Mouse (Mus musculus) heart, postnatal 25 days (tissue): ENCODE measurements at regions not wholly inside any gene's neighbourhood (a gene's known extent, or its start where the extent isn't known, plus 50 kb on each side); places are given as distances from the start of the nearest gene placed in this dataset.

Experiments
- DNase-seq: peaks from one replicate; pipeline ENCODE4 v3.0.0; 2022; ENCODE audit warnings: low spot score
- intact Hi-C: fragments of 180-260 bp; cut with DNase I; formaldehyde crosslinking; loops from one replicate; pipeline ENCODE4 v1.15.1; 2025

DNA sequence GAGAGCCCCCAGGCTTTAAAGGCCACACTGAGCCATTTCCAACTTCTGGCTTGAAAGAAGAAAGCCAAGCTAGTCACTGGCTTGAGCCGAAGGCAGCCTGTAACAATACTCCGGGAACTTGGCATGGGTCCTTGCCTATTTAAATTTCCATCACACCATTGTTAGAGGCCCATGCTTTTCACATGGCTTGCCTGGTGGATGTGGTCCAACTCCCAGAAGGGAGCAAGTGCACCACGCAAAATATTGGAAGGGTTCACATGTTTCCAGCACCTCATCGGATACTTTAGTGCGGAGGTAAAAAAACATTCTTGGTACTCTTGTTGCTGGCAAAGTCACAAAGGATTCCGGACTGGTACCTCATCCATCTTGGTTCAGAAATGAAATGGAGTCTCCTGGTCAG lies 426.8 kb upstream of the Gm765 start:
- intact Hi-C loops = no loop called here
- DNase-seq = no peak

DNA sequence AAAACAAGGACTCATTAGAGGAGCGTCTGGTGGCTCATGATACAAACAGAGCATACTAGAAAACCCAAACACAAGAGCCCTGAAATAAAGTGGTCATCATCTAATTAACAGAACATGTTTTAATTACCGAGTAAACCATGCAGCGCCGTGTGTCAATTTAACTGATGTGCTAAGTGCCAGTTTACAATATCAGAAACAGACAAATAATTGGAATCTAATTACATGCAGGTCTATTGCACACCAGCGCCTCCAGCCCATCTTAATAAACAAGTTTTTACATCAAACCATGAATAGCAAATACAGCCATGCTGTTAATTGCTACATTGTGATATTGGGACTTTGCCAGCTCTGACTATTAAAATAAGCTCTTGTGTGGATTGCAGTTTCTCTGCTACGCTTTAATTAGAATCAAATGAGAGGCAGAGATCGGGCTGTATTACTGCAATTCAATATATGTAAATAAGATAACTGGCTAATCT lies 425.3 kb upstream of the Gm765 start:
- DNase-seq = no peak
- intact Hi-C loops = no loop called here

DNA sequence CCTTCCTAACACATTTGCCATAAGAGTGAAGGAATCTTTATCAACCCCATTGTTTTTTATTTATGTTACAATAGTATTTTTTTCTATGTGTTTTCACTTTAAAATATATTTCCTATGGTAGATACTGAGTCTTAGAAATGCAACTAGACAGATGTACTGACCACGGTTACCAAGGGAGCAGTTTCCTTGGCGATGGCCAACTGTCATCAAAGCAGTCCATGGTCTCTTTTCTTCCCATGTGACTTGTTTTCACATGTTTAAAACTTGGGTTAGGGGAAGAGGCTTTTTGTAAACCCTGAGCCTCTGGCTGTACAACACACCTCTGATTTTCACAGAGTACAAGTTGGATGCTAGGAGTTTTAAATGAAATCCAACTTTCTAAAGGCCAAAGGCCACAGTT lies 411.9 kb upstream of the Gm765 start:
- intact Hi-C loops = no loop called here
- no peak for DNase-seq

DNA sequence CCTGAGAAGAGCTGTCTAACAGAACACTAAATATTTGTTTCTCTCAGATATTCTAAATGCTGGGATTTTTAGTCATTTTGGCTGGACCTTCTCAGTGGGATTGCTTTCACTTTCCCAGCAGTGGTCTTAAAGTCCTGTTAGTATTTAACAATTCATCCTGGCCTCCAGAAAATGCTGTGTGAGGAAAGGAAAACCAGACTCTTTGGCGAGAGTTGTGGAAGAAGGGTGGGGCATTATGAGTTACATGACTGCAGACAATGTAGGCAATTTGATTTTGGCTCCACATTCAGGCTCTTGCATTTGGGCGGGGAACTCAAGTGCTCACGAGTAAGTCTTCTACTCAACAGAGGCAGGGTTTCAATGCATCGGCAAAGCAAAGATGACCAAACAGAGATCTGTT lies 406.1 kb upstream of the Gm765 start:
- intact Hi-C loops = no loop called here
- DNase-seq = no peak

DNA sequence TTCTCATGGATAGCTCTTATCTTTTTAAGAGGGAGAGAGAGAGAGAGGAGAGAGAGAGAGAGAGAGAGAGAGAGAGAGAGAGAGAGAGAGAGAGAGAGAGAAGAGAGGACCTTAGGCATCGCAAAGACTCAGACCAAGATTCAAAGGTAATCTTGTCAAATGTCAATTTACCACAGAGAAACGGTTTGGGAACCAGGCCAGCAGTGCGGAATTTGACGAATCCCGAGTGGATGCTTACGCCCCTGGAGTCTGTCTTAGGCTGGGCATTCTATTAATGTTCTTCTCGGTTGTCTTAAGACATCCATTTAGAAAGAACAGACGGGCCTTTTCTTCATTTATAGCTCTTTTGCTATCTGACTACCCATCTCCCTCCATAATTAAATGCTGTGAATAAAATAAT lies 404.4 kb upstream of the Gm765 start:
- intact Hi-C loops = no loop called here

DNA sequence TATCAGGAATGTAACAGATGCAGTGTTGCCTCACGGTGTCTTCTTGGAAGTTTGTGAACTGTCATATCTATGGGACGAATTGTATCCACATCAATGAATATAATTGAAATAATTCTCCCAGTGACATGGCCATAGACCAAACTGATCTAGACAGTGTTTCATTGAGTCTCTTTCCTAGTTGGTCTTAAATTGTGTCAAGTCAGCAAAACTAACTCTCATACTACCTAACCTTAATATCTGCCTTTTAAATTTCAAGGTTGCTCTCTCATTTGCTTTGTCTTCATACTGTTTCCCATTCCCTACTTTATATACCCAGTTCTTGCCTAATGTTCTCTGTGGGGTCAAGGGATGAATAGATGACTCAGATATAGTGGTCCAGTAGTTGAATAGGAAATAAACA lies 397.9 kb upstream of the Gm765 start:
- DNase-seq = no peak
- intact Hi-C loops = no loop called here

More for the DNA sequence above, 404.4 kb upstream of the Gm765 start:
- no peak for DNase-seq

DNA sequence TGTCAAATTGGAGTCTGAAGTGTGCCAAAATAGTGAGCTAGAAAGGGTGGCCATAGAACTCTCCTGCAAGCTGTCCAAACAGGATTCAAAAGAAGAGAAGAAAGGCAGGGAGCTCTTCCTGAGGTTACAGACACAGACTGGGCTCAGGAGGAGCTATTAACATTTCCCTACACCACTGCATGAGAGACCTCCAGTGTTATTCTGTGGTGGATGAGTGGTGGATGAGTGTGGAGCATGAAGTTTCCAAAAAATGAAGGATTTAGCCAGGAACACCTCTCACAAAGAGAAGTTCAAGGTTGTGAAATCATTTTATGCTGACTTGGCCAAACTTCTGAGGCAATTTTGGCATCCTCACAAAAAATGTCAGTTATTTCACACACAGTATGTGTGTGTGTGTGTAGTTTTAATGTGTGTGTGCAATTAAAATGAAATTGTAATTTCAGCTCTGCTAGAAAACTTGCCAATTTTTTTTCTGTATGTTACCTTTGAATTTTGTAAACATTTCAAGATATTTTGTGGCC lies 388.5 kb upstream of the Gm765 start:
- no peak for DNase-seq
- intact Hi-C loops = no loop called here

DNA sequence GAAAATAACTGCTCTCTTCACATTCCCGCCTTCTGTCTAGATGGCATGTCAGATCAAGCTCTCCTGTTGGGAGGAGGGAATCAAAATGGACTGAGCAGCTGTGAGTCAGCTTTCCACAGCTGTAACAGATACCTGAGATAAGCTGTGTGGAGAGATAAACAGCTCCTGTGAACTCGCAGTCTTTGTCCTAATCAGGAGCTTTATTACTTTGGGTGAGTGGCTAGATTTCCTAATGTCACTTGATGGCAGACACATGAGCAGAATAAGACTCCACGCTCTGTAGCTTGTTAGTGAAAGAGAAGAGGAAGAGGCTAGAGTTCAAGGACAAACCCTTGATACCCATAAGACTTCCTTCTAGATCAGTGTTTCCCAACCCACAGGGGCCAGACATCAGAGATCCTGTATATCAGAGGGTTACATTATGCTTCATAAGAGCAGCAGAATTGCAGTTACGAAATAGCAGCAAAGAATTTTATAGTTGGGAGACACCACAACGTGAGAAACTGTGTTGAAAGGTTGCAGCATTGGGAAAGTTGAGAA lies 384.1 kb upstream of the Gm765 start:
- DNase-seq = no peak
- intact Hi-C loops = no loop called here

DNA sequence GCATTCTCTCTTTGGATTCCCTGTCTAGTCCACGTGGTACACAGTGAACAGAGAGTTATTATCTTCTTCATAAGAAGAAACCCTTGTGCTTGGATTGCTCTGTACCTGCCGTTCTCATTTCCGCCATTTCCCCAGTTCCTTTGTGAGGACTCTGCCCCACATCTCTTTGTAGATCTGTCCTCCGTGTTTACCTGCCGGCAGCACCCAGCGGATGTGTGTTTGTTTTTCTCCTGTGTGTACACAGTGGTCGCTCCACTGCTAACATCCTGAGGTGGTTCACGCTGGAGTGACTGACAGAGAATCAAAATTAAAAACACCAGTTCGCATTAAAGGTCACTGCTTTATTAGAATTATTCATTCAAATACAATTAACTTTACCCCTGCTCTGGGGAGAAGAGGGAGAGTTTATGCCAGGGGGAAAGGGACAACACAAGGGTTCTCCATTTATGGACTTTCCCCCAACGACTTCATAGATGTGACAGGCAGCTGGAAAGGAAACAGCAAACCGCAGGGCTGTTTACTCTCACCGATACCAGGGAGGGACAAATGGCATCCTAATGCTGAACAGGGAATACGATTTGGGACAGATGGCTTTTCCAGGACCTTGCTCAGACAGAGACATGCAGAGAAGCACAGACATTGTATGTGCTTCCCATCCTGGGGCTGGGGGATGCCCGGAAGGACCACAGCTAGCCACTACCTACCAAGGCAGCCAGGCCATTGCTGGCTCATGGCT lies 362.5 kb upstream of the Gm765 start:
- intact Hi-C loops = no loop called here
- DNase-seq = no peak

DNA sequence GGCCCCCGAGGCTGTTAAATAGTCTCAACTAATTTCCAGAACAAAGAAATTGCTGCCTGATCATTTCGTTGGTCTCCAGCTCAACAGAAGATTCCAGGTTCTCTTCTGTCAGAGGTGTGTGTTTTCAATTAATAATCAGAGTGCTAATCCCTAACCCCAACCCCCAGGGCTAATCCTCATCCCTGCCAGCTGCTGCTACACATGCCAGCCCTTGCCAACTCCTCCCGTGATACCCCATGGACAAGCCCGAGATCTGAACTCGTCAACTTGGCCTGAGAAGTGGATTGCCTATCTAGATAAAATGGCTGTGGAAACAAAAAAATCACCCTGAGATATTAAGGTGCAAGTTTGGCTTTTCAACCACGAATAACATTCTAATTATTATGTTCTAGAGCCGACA lies 355.0 kb upstream of the Gm765 start:
- no peak for DNase-seq
- intact Hi-C loops = no loop called here

DNA sequence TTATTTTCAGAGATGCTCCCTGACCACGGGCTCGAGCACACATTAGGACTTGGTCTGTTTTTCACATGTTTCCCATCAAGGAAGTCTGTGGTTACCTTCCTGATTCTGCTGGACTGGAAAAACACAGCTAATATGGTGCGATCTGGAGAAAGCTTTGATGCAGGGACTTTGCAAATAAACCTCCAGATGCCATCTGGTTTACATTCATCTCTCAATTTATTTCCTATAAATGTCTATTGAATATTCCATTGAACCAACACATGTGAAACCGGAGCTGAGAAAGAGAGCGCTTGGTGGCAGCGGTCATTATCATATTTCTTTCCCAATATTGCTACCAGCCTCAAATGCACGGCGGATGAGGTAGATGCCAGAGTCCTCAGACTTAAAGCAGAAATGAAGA lies 350.9 kb upstream of the Gm765 start:
- DNase-seq = no peak
- intact Hi-C loops = no loop called here

DNA sequence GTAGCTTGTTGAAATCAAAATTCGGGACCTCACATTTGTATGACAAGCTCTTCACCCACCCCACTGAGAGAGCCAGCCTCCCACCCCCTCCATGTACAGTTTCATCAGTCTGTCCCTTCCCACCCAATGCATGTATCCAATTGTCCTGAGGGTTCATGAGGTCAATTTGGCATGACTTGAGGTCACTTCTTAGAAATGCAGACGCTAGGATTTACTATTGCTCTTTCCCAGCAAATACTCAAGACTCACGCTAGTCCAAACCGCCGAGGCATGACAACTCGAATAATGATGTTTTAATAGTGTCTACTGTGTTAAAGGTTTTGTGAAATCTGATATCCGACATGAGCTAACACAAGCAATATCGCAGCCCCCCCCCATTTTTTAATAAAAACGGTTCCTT lies 347.6 kb upstream of the Gm765 start:
- intact Hi-C loops = no loop called here
- no peak for DNase-seq

DNA sequence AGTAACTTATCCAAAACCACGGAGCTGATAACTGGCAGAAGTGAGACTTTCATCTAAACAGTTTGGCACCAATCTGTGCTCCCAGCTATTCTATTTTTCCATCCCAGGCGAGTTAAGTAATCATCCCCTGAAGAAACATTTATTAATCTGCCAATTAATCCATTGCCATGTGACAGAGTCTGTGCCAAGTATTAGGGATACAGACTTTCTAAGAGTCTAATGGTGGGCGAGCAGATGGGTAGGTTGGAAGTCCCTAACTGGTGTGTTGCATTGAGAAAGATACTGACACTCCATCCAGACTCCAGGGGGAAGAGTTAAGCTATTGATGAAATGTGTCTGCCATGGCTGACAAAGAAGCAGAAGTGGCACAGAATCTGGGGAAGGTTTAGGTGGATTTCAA lies 346.8 kb upstream of the Gm765 start:
- no peak for DNase-seq
- intact Hi-C loops = no loop called here

DNA sequence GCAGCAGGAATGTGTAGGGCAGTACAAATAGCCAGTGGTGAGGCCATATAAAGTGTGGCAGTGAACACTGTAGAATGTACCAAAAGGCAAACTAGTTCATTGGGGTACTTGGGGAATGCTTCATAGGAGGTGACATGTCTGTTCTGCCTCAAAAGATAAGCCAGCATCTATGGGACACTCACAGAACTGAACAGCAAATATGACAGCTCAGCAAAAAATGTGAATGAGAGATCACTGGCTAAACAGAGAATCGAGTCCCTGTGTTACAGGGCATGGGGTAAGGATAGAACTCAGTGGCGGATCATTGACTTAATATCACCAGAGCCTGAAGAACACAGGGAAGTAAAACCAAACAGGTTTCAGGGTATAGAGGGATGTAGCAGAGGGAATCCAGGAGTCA lies 346.1 kb upstream of the Gm765 start:
- DNase-seq = no peak
- intact Hi-C loops = no loop called here

DNA sequence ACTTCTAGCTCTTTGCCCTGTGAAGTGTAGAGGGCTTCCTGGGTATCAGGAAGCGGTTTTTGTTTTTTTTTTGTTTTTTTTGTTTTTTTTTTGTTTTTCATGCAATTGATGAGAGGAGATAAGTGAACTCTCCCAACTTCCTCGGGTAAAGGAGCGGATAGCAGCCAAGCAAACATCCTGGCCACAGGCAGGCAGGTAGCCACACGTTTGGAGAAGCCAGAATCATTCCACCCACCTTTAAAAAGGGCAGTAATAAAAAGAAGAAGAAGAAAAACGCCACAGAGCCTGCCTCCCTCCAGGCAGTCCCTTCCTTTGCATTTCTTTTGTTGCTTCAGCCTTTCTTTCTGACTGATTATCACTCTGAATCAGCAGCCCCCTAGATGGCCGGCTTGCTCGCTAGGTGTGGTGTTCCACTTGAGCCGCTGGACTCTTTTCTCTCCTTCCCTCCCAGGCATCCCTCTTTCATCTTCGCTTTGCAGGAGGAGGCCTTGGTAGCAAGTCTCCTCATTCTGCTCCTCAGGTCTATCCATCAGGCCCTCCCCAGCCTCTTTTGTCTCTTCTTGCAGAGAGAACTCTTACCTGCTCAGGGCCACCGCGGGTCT lies 323.9 kb upstream of the Gm765 start:
- intact Hi-C loops = no loop called here

DNA sequence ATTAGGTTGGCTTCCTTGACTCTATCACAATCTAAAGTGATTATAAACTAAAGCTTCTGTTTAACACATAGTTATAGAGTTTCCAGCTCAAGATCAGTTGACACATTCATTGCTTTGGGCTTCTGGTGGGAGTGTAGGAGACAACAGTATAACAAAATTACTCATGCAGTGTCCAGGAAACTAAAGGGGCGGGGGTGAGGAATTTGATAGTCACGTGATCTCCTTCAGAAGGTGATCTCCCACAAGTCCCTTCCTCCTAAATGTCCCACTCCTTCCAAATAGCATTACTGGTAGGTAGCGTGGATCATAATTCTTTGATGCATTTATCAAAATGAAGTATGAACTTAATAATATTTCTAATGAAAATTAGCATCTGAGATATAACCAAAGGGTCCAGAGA lies 309.3 kb upstream of the Gm765 start:
- intact Hi-C loops = no loop called here
- DNase-seq = no peak

More for the DNA sequence above, 323.9 kb upstream of the Gm765 start:
- DNase-seq = no peak

DNA sequence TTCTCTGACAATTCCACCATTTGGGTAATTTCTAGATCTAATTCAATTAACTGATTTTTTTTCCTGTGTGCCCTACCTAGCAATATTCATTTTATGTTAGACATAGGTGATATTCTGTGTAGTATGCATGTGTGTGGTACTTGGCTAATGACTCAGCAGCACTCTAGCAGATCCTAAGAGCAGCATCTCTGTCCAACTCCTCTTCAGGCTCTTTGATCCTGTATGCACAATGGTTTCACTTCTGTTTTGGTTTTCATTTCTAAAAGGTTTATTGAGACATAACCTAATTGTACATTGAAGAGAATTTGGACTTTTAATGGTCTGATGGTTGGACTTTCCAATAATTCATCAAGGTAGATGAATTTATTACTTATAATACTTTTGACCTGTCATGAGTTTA lies 308.8 kb upstream of the Gm765 start:
- intact Hi-C loops = no loop called here

DNA sequence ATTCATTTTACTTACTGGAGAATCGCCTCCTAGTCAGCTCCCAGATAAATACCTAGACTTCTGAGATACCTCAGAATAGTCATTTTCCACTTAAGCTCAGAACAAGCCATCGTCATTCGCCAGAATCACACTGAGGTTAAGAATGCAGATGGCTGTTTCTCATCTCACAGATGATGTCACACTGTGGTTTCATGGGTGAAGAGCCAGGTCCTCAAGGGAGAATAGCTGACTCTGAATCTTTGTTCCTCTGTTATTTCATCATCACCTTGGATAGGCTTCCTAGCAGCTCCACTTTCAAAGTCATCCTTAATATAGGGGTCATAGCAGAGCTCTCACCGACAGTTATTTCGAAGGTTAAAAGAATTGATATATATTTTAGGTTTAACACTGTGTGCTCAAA lies 297.8 kb upstream of the Gm765 start:
- intact Hi-C loops = no loop called here
- DNase-seq = no peak

More for the DNA sequence above, 308.8 kb upstream of the Gm765 start:
- DNase-seq = no peak

DNA sequence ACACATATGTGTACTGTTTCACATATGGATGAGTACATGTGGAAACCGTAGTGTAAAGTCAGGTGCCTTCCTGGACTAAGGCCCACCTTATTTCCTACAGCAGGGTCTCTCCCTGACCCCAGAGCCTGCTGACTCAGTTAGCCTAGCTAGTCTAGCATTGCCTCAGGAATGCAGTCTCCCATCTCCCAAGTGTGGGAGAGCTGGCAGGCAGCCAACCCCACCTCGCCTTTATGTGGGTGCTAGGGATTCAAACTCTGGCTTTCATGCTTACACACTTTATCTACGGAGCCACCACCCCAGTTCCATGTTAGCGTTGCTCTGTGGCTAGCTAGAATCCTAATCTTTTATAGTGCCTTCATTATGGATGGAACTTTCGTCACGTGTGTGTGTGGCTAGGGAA lies 293.3 kb upstream of the Gm765 start:
- intact Hi-C loops = no loop called here

DNA sequence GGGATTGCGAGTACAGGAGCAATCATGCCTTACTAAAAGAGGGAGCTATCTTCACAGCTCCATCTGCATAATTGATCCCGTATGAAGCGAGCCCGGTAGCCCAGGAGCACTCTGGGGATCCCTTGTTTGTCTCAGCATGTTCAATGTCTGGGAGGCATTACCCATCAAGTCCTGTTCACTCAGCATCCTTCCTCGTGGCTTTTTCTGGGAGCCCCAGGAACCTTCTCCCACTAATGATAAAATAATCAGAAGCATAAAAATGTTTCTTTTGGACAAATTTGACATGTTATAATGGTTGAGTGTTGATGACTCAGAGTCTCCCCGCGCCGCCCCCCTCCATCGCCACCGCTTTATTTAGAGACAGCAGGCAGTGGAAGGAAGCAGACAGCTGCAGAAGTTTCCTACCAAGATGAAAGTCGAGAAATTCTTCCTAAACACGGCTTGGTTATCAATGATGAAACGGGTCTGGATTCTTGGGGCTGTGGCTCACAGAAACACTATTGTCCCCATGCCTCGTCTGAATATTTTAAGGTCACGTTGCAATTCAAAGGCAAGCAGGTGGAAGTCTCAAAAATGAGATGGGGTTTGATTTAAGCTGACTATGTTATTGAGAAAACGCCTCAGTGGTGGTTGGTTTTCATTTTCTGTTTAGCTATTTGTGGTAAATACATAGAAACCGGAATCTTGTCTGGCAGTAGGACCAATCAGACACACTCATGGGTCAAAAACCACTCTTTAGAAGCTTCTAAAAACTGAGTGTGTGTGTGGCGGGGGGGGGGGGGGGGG lies 289.9 kb upstream of the Gm765 start:
- no peak for DNase-seq
- intact Hi-C loops = no loop called here

More for the DNA sequence above, 293.3 kb upstream of the Gm765 start:
- DNase-seq = no peak

DNA sequence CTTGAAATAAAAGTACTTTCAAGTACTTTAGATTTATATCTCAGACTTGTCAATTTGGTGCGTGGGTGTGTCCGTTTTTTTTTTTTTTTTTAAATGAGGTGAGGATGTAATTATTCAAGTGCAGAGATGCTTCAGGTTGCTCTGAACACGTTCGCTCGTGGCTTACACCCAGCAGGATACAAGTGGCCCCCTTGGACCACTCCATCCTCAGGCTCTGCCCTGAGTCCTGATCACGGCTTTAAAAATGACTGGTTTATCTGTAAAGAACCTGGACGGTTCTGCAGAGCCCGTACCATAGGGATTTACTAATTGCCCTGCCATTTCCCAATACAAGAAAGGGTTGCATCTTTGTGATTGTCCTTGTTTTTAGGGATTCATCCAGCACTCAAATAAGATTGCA lies 288.7 kb upstream of the Gm765 start:
- DNase-seq = no peak
- intact Hi-C loops = no loop called here
